Mouse (Mus musculus): Measurements from ENCODE around the gene Tctn1.

DNA sequence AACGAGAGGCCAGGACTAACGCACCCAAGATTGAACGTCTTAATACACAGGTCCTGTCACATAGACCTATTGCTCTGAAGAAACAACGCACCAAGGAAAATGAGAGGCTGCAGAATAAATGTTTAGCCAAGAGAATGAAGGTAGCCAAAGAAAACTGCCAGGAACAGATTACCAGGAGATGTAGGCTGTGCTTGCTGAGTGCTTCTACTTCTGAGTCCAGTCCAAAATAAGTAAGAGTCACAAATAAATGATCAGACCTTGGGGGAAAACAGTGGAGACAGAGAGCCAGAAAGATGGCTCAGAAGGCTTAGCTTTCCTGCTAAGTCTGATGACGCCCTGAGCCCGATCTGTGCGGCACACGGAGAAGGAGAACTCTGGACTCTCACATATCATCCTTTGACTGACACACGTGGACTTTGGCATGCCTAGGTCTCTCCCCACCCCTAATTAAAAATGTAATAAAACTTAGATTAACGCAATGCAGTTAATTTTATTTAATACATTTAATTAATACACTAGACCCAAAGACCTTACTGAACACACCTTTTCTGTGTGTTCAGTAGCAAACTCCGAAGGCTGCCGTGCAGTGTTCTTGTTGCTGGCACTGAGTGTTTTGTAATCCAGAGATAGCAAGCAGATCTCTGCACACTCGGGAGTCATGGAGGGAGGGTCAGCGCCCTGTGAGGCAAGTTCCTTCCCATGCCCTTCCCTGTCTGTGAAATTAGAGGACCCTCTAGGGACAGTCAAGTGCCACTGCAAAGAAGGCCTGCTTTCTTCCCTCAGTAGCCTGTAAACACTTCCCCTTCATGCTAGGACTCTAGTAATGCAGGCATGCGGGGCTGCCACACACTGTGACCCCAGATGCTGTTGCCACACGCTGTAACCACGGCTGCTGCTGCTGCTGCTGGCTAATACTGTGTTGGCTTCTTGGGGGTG lies 38.8 kb upstream of the Tctn1 start:
- TF ChIP-seq CTCF (IDR thresholded peaks at IDR 0.05; ENCODE audit: low read depth) = peak; percentile 32
- TF ChIP-seq EP300 (IDR thresholded peaks at IDR 0.05; ENCODE audit: low read depth) = no peak
